Mouse (Mus musculus) thymus, postnatal 36 days (tissue): ENCODE results near the gene Vmn2r39.
"Not testable (repeated sequence)": the region's sequence is repeated elsewhere in the genome, so short reads cannot be mapped to it uniquely, and the experiment has no call there.

Source experiments
- DNase-seq, 2 experiments: peaks; one replicate each; pipeline ENCODE4 v3.0.0; 2022; ENCODE audit warnings: mixed read lengths in 2 of 2

Gene Vmn2r39

GRCm38 (mm10) chr7:9030698-9031097, at the start of gene Vmn2r39:
TSS of gene Vmn2r39 (minus strand) at chr7:9030798.
- DNase-seq, result not testable (repeated sequence)

- DNase-seq, result not testable (repeated sequence)
Measured at GRCm38 (mm10) chr7:9065353-9065752, 34.8 kb upstream of the Vmn2r39 start.
